Mouse (Mus musculus) liver, postnatal 0 days (tissue): Measurements from ENCODE around the gene Lysmd3. TPM values are rescaled to one million over a fixed set of nuclear protein-coding genes. Genes with fewer than 3 reads are reported as not detected.

Experiments
- ATAC-seq: fragments of 200-750 bp; cut with Nextera tagmentation; 2 replicates; pipeline ENCODE4 v1.8.0; 2017; ENCODE audit warnings: mild to moderate bottlenecking, moderate library complexity
- DNase-seq: peaks from one replicate; pipeline ENCODE4 v3.0.0-alpha.2; 2016
- H3K27ac ChIP-seq: fragments of 300-500 bp; sonication (generic); 2 replicates; pipeline ENCODE4 v1.5.1; 2014; ENCODE audit warnings: antibody characterized with exemption, moderate library complexity, mild to moderate bottlenecking, low read depth
- H3K27me3 ChIP-seq: fragments of 300-500 bp; sonication (generic); 2 replicates; pipeline ENCODE4 v1.6.1; 2014; ENCODE audit warnings: low read length, control low read depth, mixed read lengths; ENCODE audit not compliant: insufficient read depth
- H3K36me3 ChIP-seq: fragments of 300-500 bp; sonication (generic); replicated peaks from 2 replicates; pipeline ENCODE4 v1.6.1; 2014; ENCODE audit warnings: mild to moderate bottlenecking, control low read depth, low read length, moderate library complexity, mixed read lengths; ENCODE audit not compliant: insufficient read depth
- H3K4me1 ChIP-seq: fragments of 300-500 bp; sonication (generic); 2 replicates; pipeline ENCODE4 v1.6.1; 2014; ENCODE audit warnings: antibody characterized with exemption, mild to moderate bottlenecking, control low read depth; ENCODE audit not compliant: insufficient read depth
- H3K4me2 ChIP-seq: fragments of 300-500 bp; sonication (generic); 2 replicates; pipeline ENCODE4 v1.6.1; 2014; ENCODE audit warnings: low read depth, mild to moderate bottlenecking, low read length, moderate library complexity, mixed read lengths
- H3K4me3 ChIP-seq: fragments of 300-500 bp; sonication (generic); 2 replicates; pipeline ENCODE4 v1.5.1; 2014; ENCODE audit warnings: low read depth, low read length
- H3K9ac ChIP-seq: fragments of 300-500 bp; sonication (generic); replicated peaks from 2 replicates; pipeline ENCODE4 v1.6.1; 2014; ENCODE audit warnings: mild to moderate bottlenecking, moderate library complexity
- H3K9me3 ChIP-seq: fragments of 300-500 bp; sonication (generic); 2 replicates; pipeline ENCODE4 v1.6.1; 2016; ENCODE audit warnings: mild to moderate bottlenecking, control low read depth, low read length, mixed read lengths
- CTCF ChIP-seq: sonication (generic); IDR thresholded peaks from 2 replicates; pipeline ENCODE4 v1.5.1; 2016; ENCODE audit warnings: antibody characterized with exemption, low read depth
- EP300 ChIP-seq: IDR thresholded peaks from 2 replicates; pipeline ENCODE4 v1.6.1; 2016; ENCODE audit warnings: antibody characterized with exemption, low read depth, mild to moderate bottlenecking
- WGBS: fragments of 180-500 bp; shearing (Covaris S2); extraction: QIAGEN DNeasy Blood & Tissue Kit; methylation state at CpG from one replicate; pipeline ENCODE4 v1.1.7; 2014; ENCODE audit not compliant: insufficient replicate concordance; 5-methylcytosine and 5-hydroxymethylcytosine counted together
- polyA plus RNA-seq: library from polyadenylated mRNA; unstranded; fragments of >200 nt; fragmentation: Nextera tagmentation; extraction: Ambion mirVana; gene quantifications from 2 replicates; pipeline ENCODE4 v1.2.1, GENCODE M21; 2015

The Lysmd3 gene
- polyA plus RNA-seq, 1 experiment from 2014 or later: 10.2 TPM

DNA sequence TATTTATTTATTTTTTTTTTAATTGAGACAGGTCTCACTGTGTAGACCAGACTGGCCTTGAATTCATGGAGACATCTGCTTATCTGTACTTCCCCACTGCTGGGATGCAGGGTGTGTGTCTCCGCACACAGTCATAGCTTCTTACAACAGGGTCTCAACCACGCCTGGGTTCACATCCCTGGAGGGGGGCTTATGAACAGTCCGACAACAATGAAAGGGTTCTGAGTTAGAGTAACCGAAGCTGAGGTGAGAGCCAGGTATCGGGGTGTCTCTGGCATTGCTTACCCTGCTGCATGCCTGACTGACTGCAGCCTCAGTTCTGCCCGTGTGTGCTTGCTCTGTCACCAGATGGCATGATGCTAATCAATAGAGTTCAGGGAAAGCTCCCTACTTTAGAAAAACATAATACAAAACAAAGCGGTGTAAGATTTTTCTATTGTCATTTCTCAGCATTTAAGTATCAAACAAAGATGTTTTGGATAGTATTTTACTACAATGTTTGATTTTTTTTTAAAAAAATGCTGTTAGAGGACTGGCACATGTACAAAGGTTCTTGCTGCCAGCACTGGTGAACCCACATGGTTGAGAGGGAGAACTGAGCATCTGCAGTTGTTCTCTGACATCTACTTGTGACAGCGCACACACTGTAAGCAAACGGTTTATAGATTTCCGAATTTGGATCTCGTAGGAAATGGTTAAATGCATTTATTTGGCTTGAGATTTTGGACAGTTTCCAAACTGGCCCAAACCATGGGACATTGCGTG, 6.3 kb downstream of the Lysmd3 start:
- Histone ChIP-seq H3K27ac (peak overlapping the region; percentile 60), H3K9ac (0 out of 2 replicates have a peak overlapping the region, but pooled peaks have one; percentile 16)
- ATAC-seq: peak; percentile 69

DNA sequence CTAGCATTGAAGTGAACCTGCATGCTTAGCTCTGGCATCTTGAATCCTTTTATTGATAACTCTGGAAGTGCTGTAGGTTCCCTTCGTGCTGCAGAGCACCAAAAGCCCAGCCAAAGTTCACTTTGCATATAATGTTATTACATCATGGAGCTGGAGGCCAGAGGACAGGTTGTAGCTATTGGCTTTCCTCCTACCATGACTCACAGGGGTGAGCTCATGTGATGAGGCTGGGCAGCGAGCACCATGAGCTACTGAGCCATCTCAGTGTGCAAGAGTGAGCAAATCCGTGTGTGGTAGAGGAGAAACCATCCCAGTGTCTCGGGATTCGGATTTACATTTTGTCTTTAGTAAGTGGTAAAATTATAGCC, 6.9 kb downstream of the Lysmd3 start:
- TF ChIP-seq CTCF (no peak), EP300 (0 out of 2 replicates have a peak, but pooled peaks have one; percentile 37)
- no peaks in the 10 kb centered on the region for H3K27me3 ChIP-seq
- H3K9ac ChIP-seq: no peak overlapping the region
- ATAC-seq (peak; percentile 89), DNase-seq (peak; percentile 45)
- no peak overlapping the region for H3K4me2 ChIP-seq
- H3K27ac ChIP-seq: peak overlapping the region; percentile 60; the same call in 1 of the 2 replicates
- 75% methylated on average over 5 of the region's 5 CpGs for WGBS
- no peak overlapping the region for H3K4me3 ChIP-seq
- H3K36me3 ChIP-seq: peaks cover 37% of the 10 kb centered on the region
- peaks cover 15% of the 10 kb centered on the region for H3K4me1 ChIP-seq
- H3K9me3 ChIP-seq: no peaks in the 10 kb centered on the region

More for the DNA sequence above, 6.3 kb downstream of the Lysmd3 start:
- Histone ChIP-seq H3K4me1 (peaks cover 20% of the 10 kb centered on the region), H3K9me3 (no peaks in the 10 kb centered on the region), H3K27me3 (no peaks in the 10 kb centered on the region), H3K36me3 (peaks cover 32% of the 10 kb centered on the region), H3K4me3 (no peak overlapping the region), H3K4me2 (peak overlapping the region; percentile 34; the same call in 1 of the 2 replicates)
- DNase-seq: no peak
- TF ChIP-seq CTCF (no peak), EP300 (no peak)
- 69% methylated on average over 12 of the region's 12 CpGs for WGBS

DNA sequence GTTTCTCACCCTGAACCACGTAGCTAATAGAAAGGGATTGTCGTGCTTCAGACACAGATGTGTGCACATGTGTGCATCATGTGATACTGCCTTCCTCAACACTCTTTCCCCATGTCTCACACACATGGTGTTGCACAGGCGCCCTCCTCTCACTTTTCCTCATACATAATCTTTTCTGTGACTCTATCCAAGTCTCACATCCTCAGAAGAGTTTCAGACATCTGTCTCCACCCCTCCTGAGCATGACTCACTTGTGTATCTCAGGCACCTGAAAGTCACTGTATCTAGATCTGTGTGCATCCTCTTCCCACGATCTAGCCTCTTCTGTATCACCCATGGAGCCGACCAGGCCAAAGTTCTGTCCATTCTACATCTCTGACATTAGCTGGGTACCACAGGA, 10.2 kb downstream of the Lysmd3 start:
- Histone ChIP-seq H3K4me2 (no peak overlapping the region), H3K36me3 (peaks cover 53% of the 10 kb centered on the region), H3K4me3 (no peak overlapping the region), H3K9me3 (no peaks in the 10 kb centered on the region), H3K27ac (no peak overlapping the region), H3K4me1 (peaks cover 7% of the 10 kb centered on the region), H3K9ac (no peak overlapping the region), H3K27me3 (no peaks in the 10 kb centered on the region)
- ATAC-seq: no peak
- no peak for DNase-seq
- TF ChIP-seq EP300 (no peak), CTCF (no peak)
- WGBS: 80% methylated on average over 5 of the region's 5 CpGs

DNA sequence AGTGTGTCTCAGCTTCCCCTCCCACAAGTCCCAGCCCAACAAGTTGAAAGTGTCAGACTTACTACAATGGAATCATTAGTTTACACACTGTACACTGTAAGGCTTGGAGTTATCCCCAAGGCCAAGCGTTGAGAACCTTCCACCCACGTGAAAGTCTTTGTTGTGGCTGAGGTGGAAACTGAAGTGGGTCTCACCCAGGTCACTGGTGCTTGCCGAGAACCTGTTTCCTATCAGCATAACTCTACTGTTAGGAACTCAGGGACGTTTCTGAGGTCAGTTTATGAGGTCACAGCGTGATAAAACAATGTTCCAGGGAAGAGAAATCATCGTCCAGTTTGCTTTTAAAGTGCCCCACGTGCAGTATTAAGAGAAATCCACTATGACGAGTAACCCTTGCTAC, 17.9 kb downstream of the Lysmd3 start:
- ATAC-seq: no peak
- H3K27ac ChIP-seq: no peak overlapping the region
- TF ChIP-seq EP300 (no peak), CTCF (no peak)
- no peaks in the 10 kb centered on the region for H3K27me3 ChIP-seq
- H3K4me2 ChIP-seq: no peak overlapping the region
- 83% methylated on average over 8 of the region's 8 CpGs for WGBS
- no peaks in the 10 kb centered on the region for H3K9me3 ChIP-seq
- H3K4me1 ChIP-seq: no peaks in the 10 kb centered on the region
- H3K9ac ChIP-seq: no peak overlapping the region
- peaks cover 34% of the 10 kb centered on the region for H3K36me3 ChIP-seq
- H3K4me3 ChIP-seq: no peak overlapping the region
- no peak for DNase-seq

DNA sequence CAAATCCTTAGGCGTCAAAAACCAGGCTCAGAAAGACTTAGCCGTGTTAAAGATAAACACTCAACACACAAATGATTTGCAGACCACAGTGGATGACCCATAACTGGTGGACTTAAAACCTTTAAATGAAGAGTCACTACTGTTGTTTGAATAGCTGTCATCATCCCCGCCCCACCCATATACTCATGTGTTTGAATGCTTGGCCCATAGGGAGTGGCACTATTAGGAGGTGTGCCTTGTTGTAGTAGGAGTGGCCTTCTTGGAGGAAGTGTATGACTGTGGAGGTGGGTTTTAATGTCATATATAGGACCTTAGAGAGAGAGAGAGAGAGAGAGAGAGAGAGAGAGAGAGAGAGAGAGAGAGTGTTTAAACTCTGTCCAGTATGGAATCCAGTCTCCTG, 25.6 kb downstream of the Lysmd3 start:
- TF ChIP-seq CTCF (no peak), EP300 (no peak)

DNA sequence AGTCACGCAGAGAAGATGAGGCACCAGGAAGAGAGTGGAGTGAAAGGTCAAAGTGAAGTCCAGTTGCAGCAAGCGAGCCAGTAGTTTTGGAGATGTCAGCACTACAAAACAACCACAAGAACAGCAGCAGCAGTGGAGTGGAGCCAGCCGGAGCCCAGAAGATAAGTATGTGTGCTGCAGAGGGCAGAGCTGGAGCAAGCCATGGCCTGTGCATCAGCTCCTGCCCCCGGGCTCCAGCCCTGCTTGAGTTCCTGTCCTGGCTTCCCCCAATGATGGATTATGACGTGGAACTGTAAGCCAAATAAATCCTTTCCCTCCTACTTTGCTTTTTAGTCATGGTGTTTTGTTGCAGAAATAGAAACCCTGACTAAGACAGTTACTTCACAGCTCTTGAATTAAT, 26.8 kb downstream of the Lysmd3 start:
- no peak for TF ChIP-seq CTCF
- TF ChIP-seq EP300: no peak
- Histone ChIP-seq H3K27ac (no peak overlapping the region), H3K4me2 (no peak overlapping the region), H3K4me3 (no peak overlapping the region), H3K4me1 (no peaks in the 10 kb centered on the region), H3K27me3 (no peaks in the 10 kb centered on the region), H3K36me3 (peaks cover 16% of the 10 kb centered on the region), H3K9me3 (no peaks in the 10 kb centered on the region), H3K9ac (no peak overlapping the region)
- 75% methylated on average over 5 of the region's 5 CpGs for WGBS
- ATAC-seq (no peak), DNase-seq (no peak)

More for the DNA sequence above, 25.6 kb downstream of the Lysmd3 start:
- Histone ChIP-seq H3K36me3 (peaks cover 18% of the 10 kb centered on the region), H3K4me2 (no peak overlapping the region), H3K27me3 (no peaks in the 10 kb centered on the region), H3K9ac (no peak overlapping the region), H3K27ac (no peak overlapping the region), H3K4me1 (no peaks in the 10 kb centered on the region), H3K9me3 (no peaks in the 10 kb centered on the region), H3K4me3 (no peak overlapping the region)
- no peak for DNase-seq
- ATAC-seq: no peak
- 90% methylated on average over 3 of the region's 3 CpGs for WGBS
